Mouse (Mus musculus) stomach, embryonic 16.5 days (tissue): ENCODE measurements around the gene Rab4b. TPM values are rescaled to one million over a fixed set of nuclear protein-coding genes. Genes with fewer than 3 reads are reported as not detected.

Experiments used
- ATAC-seq: fragments of 200-750 bp; cut with Nextera tagmentation; 2 replicates; pipeline ENCODE4 v1.8.0; 2017; ENCODE audit warnings: moderate number of reproducible peaks, moderate TSS enrichment; ENCODE audit not compliant: insufficient read depth, low FRiP score
- H3K27ac ChIP-seq: fragments of 300-500 bp; sonication (generic); 2 replicates; pipeline ENCODE4 v1.5.1; 2014; ENCODE audit warnings: low read length
- H3K27me3 ChIP-seq: fragments of 300-500 bp; sonication (generic); 2 replicates; pipeline ENCODE4 v1.6.1; 2014; ENCODE audit warnings: low read length, control low read depth, mixed read lengths; ENCODE audit not compliant: control insufficient read depth, insufficient read depth
- H3K36me3 ChIP-seq: fragments of 300-500 bp; sonication (generic); 2 replicates; pipeline ENCODE4 v1.6.1; 2014; ENCODE audit warnings: low read length; ENCODE audit not compliant: control insufficient read depth, insufficient read depth
- H3K4me1 ChIP-seq: fragments of 300-500 bp; sonication (generic); 2 replicates; pipeline ENCODE4 v1.6.1; 2014; ENCODE audit warnings: low read length, control low read depth, mixed read lengths; ENCODE audit not compliant: control insufficient read depth, insufficient read depth
- H3K4me2 ChIP-seq: fragments of 300-500 bp; sonication (generic); 2 replicates; pipeline ENCODE4 v1.6.1; 2014; ENCODE audit warnings: low read depth, low read length, mixed read lengths
- H3K4me3 ChIP-seq: fragments of 300-500 bp; sonication (generic); replicated peaks from 2 replicates; pipeline ENCODE4 v1.5.1; 2014; ENCODE audit warnings: mild to moderate bottlenecking, low read length
- H3K9ac ChIP-seq: fragments of 300-500 bp; sonication (generic); 2 replicates; pipeline ENCODE4 v1.6.1; 2014; ENCODE audit warnings: low read length
- H3K9me3 ChIP-seq: fragments of 300-500 bp; sonication (generic); replicated peaks from 2 replicates; pipeline ENCODE4 v1.6.1; 2016; ENCODE audit warnings: low read length, control low read depth; ENCODE audit not compliant: control insufficient read depth
- WGBS: fragments of 180-500 bp; shearing (Covaris S2); extraction: QIAGEN DNeasy Blood & Tissue Kit; methylation state at CpG from one replicate; pipeline ENCODE4 v1.1.7; 2014; 5-methylcytosine and 5-hydroxymethylcytosine counted together
- polyA plus RNA-seq: library from polyadenylated mRNA; unstranded; fragments of >200 nt; fragmentation: Nextera tagmentation; extraction: Ambion mirVana; gene quantifications from 2 replicates; pipeline ENCODE4 v1.2.1, GENCODE M21; 2015

The Rab4b gene
- polyA plus RNA-seq, 1 experiment from 2014 or later, result 68.9 TPM

GRCm38 (mm10) chr7:27165007-27165655 lies 13.6 kb downstream of the Rab4b start:
- Histone ChIP-seq H3K9me3 (no peaks in the 10 kb centered on the region), H3K27ac (peak overlapping the region; percentile 98), H3K27me3 (no peaks in the 10 kb centered on the region), H3K9ac (peak overlapping the region; percentile 94), H3K36me3 (peaks cover 8% of the 10 kb centered on the region; the same call in 1 of the 2 replicates), H3K4me1 (peaks cover 58% of the 10 kb centered on the region), H3K4me3 (peak overlapping the region; percentile 80), H3K4me2 (peak overlapping the region; percentile 73)
- ATAC-seq, result no peak
- WGBS, result 61% methylated on average over 23 of the region's 23 CpGs

GRCm38 (mm10) chr7:27164112-27164947 lies 14.4 kb downstream of the Rab4b start:
- ATAC-seq, result no peak
- H3K9me3 ChIP-seq, result no peaks in the 10 kb centered on the region
- H3K27ac ChIP-seq, result no peak overlapping the region
- peak overlapping the region; percentile 94 for H3K9ac ChIP-seq
- H3K4me3 ChIP-seq, result peak overlapping the region; percentile 80
- 77% methylated on average over 33 of the region's 33 CpGs for WGBS
- peaks cover 11% of the 10 kb centered on the region for H3K36me3 ChIP-seq
- peaks cover 60% of the 10 kb centered on the region for H3K4me1 ChIP-seq
- H3K27me3 ChIP-seq, result no peaks in the 10 kb centered on the region
- H3K4me2 ChIP-seq, result peak overlapping the region; percentile 73

- peak overlapping the region; percentile 80 for H3K4me3 ChIP-seq
- no peaks in the 10 kb centered on the region for H3K27me3 ChIP-seq
- H3K9ac ChIP-seq, result peak overlapping the region; percentile 94
- peak overlapping the region; percentile 73 for H3K4me2 ChIP-seq
- WGBS, result 62% methylated on average over 5 of the region's 5 CpGs
- ATAC-seq, result no peak
- peaks cover 60% of the 10 kb centered on the region for H3K4me1 ChIP-seq
- H3K27ac ChIP-seq, result no peak overlapping the region
- H3K9me3 ChIP-seq, result no peaks in the 10 kb centered on the region
- peaks cover 20% of the 10 kb centered on the region for H3K36me3 ChIP-seq
Measured at GRCm38 (mm10) chr7:27163450-27163805, 15.3 kb downstream of the Rab4b start.

DNA sequence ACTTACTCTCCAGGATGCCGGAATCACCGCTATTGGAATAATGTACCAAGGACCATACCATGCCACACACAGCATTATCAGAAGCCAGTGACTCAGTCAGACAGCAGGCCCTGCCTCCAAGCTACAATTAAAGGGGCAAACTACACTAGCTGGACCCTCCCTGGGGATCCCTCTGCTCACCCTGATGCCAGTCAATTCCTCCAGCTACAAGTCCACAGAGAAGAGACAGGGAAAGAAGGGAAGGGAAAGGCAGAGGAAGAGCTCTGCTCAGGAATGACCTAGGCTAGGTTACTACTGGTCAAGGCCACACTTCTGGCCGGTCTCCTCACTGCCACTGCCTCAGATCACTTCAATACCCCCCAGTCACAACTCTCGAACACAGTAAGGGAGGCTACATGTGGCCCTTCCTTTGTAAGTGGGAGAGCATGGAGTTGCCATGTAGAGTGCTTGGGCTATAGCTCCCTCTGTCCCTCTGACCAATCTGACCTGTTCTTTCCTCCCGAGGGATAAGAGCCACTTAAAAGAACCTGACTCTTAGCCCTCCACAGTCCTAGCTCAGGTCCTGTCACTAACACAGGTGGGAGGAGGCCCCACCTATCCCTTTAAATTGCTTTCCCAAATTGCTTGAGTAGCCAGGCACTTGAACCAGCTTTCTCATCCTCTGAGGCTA lies 15.8 kb downstream of the Rab4b start:
- Histone ChIP-seq H3K4me2 (peak overlapping the region; percentile 73), H3K4me3 (peak overlapping the region; percentile 80; the same call in 1 of the 2 replicates), H3K9ac (peak overlapping the region; percentile 94; the same call in 1 of the 2 replicates), H3K9me3 (no peaks in the 10 kb centered on the region), H3K4me1 (peaks cover 60% of the 10 kb centered on the region), H3K36me3 (peaks cover 25% of the 10 kb centered on the region), H3K27me3 (no peaks in the 10 kb centered on the region), H3K27ac (no peak overlapping the region)
- WGBS, result 72% methylated on average over 5 of the region's 5 CpGs
- no peak for ATAC-seq

- Histone ChIP-seq H3K27me3 (no peaks in the 10 kb centered on the region), H3K9ac (peak overlapping the region; percentile 34; the same call in 1 of the 2 replicates), H3K9me3 (no peaks in the 10 kb centered on the region), H3K36me3 (peaks cover 29% of the 10 kb centered on the region), H3K27ac (no peak overlapping the region), H3K4me3 (no peak overlapping the region), H3K4me1 (peaks cover 52% of the 10 kb centered on the region), H3K4me2 (no peak overlapping the region)
- ATAC-seq, result no peak
- 84% methylated on average over 4 of the region's 4 CpGs for WGBS
Measured at GRCm38 (mm10) chr7:27161744-27162143, 17.0 kb downstream of the Rab4b start.

DNA sequence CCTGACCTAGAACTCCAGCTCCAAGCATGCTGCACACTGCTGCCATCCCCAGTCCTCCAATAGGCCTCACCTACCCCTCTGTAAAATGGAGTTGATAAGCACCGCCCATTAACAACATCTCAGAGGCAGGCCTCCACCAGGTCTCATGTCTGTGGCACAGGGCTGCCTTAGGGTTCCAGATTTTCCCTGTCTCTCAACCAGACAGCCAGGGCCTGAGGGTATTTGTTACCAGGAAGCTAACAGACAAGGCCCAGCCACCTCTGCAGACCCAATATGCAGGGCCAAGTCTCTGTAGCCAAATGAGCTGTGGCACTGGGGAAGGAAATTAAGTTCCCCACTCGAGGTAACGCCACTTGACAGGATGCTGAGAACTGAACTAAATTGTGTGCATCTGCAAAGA lies 17.8 kb downstream of the Rab4b start:
- WGBS, result 88% methylated on average over 3 of the region's 3 CpGs
- Histone ChIP-seq H3K4me3 (no peak overlapping the region), H3K4me1 (peaks cover 52% of the 10 kb centered on the region), H3K4me2 (no peak overlapping the region), H3K27ac (no peak overlapping the region; the same call in 1 of the 2 replicates), H3K9me3 (no peaks in the 10 kb centered on the region), H3K9ac (0 out of 2 replicates have a peak overlapping the region, but pooled peaks have one; percentile 10), H3K27me3 (no peaks in the 10 kb centered on the region), H3K36me3 (peaks cover 29% of the 10 kb centered on the region)
- ATAC-seq, result no peak

DNA sequence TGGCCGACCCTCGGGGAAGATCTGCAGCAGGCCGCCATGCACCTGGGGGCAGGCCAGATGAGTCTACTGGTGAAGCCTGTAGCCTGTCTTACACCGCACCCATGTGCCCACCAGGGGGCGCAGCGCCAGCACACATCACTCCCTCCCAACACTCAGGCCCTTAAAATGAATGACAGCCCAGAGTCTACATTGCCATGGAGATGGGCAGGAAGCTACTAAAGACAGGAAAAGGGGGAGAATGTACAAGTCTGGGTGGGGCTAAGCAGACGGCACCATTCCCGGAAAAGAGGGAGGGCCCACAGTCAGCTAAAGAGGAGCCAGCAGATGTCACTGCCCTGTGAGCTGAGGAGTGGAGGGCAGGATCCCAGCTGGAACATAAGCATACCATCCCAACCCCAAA lies 18.8 kb downstream of the Rab4b start:
- Histone ChIP-seq H3K9me3 (no peaks in the 10 kb centered on the region), H3K4me1 (peaks cover 44% of the 10 kb centered on the region), H3K9ac (no peak overlapping the region), H3K4me2 (no peak overlapping the region), H3K36me3 (peaks cover 26% of the 10 kb centered on the region), H3K27ac (peak overlapping the region; percentile 1; the same call in 1 of the 2 replicates), H3K4me3 (no peak overlapping the region), H3K27me3 (no peaks in the 10 kb centered on the region)
- 15% methylated on average over 8 of the region's 8 CpGs for WGBS
- ATAC-seq, result peak; percentile 87

DNA sequence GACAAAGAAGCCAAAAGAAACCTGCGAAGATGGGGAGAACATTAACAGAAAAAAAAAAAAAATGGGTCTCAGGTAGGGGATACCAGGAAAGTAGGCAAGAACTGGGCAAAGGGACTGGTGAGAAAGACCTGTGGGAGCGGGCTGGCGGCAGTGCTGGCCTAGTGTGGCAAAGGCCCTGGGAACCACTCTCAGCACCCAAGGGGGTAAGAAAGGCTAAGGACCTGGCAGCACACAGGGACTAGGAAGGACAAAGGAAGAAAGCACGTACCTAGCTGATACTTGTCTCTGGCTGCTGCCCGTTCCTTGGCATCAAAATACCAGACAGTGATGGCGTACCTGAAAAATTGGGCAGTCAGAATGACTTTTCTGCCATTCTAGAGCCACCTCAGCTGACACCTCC lies 19.4 kb downstream of the Rab4b start:
- Histone ChIP-seq H3K4me1 (peaks cover 38% of the 10 kb centered on the region), H3K9ac (no peak overlapping the region), H3K4me2 (no peak overlapping the region), H3K9me3 (no peaks in the 10 kb centered on the region), H3K36me3 (peaks cover 21% of the 10 kb centered on the region), H3K27ac (no peak overlapping the region), H3K4me3 (no peak overlapping the region), H3K27me3 (no peaks in the 10 kb centered on the region)
- 97% methylated on average over 6 of the region's 6 CpGs for WGBS
- ATAC-seq, result no peak

GRCm38 (mm10) chr7:27158171-27158570 lies 20.5 kb downstream of the Rab4b start:
- Histone ChIP-seq H3K27me3 (no peaks in the 10 kb centered on the region), H3K9me3 (no peaks in the 10 kb centered on the region), H3K4me3 (no peak overlapping the region), H3K36me3 (peaks cover 21% of the 10 kb centered on the region), H3K4me2 (no peak overlapping the region), H3K4me1 (peaks cover 28% of the 10 kb centered on the region), H3K27ac (no peak overlapping the region), H3K9ac (no peak overlapping the region)
- ATAC-seq, result no peak
- WGBS, result 93% methylated on average over 9 of the region's 9 CpGs
